Mouse (Mus musculus) embryonic fibroblast, embryonic 13.5 days (primary cell): ENCODE measurements around the gene Otud7b.

Experiments
- CTCF ChIP-seq: IDR thresholded peaks from 2 replicates; pipeline ENCODE4 v1.5.1; 2011; ENCODE audit warnings: mild to moderate bottlenecking, control low read depth, low read length, moderate library complexity, borderline replicate concordance; ENCODE audit not compliant: insufficient read depth
- POLR2A ChIP-seq: IDR thresholded peaks from 2 replicates; pipeline ENCODE4 v1.6.1; 2011; ENCODE audit warnings: low read depth, mild to moderate bottlenecking, control low read depth, low read length, moderate library complexity

GRCm38 (mm10) chr3:96118702-96119101 lies 14.4 kb downstream of the Otud7b start:
- TF ChIP-seq CTCF: no peak
- no peak for TF ChIP-seq POLR2A
